Mouse (Mus musculus) MEL (cell line): ENCODE data around the gene Ceacam19. TPM values are rescaled to one million over a fixed set of nuclear protein-coding genes. Genes with fewer than 3 reads are reported as not detected.

Source experiments
- DNase-seq: peaks from one replicate; pipeline ENCODE4 v3.0.0; 2011; ENCODE audit warnings: low read depth, low spot score
- H3K27ac ChIP-seq: 2 replicates; pipeline ENCODE4 v1.5.1; 2012; ENCODE audit warnings: low read depth, mild to moderate bottlenecking, control low read depth, low read length, moderate library complexity; ENCODE audit not compliant: control insufficient read depth
- H3K27me3 ChIP-seq, 2 experiments: fragments of 150-350 bp in 1 of 2; sonication (generic) in 1 of 2; 2 replicates each; pipeline ENCODE4 v1.6.1; 2012; ENCODE audit warnings: low read length in 2 of 2, mild to moderate bottlenecking in 2 of 2, improper control_type of control experiment in 1 of 2, moderate library complexity in 1 of 2; ENCODE audit not compliant: insufficient read depth in 2 of 2, control insufficient read depth in 1 of 2
- H3K36me3 ChIP-seq, 2 experiments: 2 replicates each; pipeline ENCODE4 v1.6.1; 2012 to 2014; ENCODE audit warnings: low read length in 2 of 2, improper control_type of control experiment in 1 of 2, inconsistent platforms in 1 of 2, mild to moderate bottlenecking in 1 of 2; ENCODE audit not compliant: insufficient read depth in 2 of 2, control insufficient read depth in 1 of 2
- H3K4me1 ChIP-seq, 2 experiments: fragments of 150-350 bp in 1 of 2; sonication (generic) in 1 of 2; 2 replicates each; pipeline ENCODE4 v1.6.1; 2012; ENCODE audit warnings: low read length in 2 of 2, improper control_type of control experiment in 1 of 2, mild to moderate bottlenecking in 1 of 2; ENCODE audit not compliant: insufficient read depth in 2 of 2, control insufficient read depth in 1 of 2
- H3K4me3 ChIP-seq, 2 experiments: fragments of 150-350 bp in 1 of 2; sonication (generic) in 1 of 2; 2 replicates each; pipeline ENCODE4 v1.5.1; 2012; ENCODE audit warnings: low read depth in 2 of 2, low read length in 2 of 2, mild to moderate bottlenecking in 2 of 2, moderate library complexity in 2 of 2, control low read depth in 1 of 2, improper control_type of control experiment in 1 of 2; ENCODE audit not compliant: control insufficient read depth in 1 of 2, insufficient read depth in 1 of 2
- H3K79me2 ChIP-seq: 2 replicates; pipeline ENCODE4 v1.6.1; 2012; ENCODE audit warnings: mild to moderate bottlenecking, low read length, moderate library complexity; ENCODE audit not compliant: control insufficient read depth, poor library complexity, insufficient read depth
- H3K9ac ChIP-seq: 2 replicates; pipeline ENCODE4 v1.6.1; 2012; ENCODE audit warnings: low read depth, mild to moderate bottlenecking, control low read depth, low read length, moderate library complexity; ENCODE audit not compliant: control insufficient read depth, poor library complexity, severe bottlenecking
- H3K9me3 ChIP-seq: fragments of 150-350 bp; sonication (generic); replicated peaks from 2 replicates; pipeline ENCODE4 v1.6.1; 2012; ENCODE audit warnings: mild to moderate bottlenecking, low read length, improper control_type of control experiment, moderate library complexity; ENCODE audit not compliant: insufficient read depth
- CHD2 ChIP-seq: IDR thresholded peaks from 2 replicates; pipeline ENCODE4 v1.6.1; 2011; ENCODE audit warnings: low read length, improper control_type of control experiment
- CTCF ChIP-seq, 3 experiments: IDR thresholded peaks in 2 of 3; conservative IDR thresholded peaks in 1 of 3; 2 replicates each; pipeline ENCODE4 v1.5.1; 2011 to 2012; ENCODE audit warnings: low read length in 3 of 3, low read depth in 2 of 3, mild to moderate bottlenecking in 2 of 3, improper control_type of control experiment in 1 of 3, inconsistent platforms in 1 of 3, mixed read lengths in 1 of 3, moderate library complexity in 1 of 3; ENCODE audit not compliant: control insufficient read depth in 1 of 3, insufficient read depth in 1 of 3, poor library complexity in 1 of 3, severe bottlenecking in 1 of 3
- ELF1 ChIP-seq: IDR thresholded peaks from 2 replicates; pipeline ENCODE4 v1.6.1; 2014; ENCODE audit warnings: low read depth, mild to moderate bottlenecking, inconsistent platforms, low read length, improper control_type of control experiment, moderate library complexity
- EP300 ChIP-seq, 2 experiments: IDR thresholded peaks; 2 replicates each; pipeline ENCODE4 v1.6.1; 2011; ENCODE audit warnings: improper control_type of control experiment in 2 of 2, low read length in 2 of 2, low read depth in 1 of 2, mild to moderate bottlenecking in 1 of 2
- HCFC1 ChIP-seq: IDR thresholded peaks from 2 replicates; pipeline ENCODE4 v1.6.1; 2012; ENCODE audit warnings: low read depth, mild to moderate bottlenecking, inconsistent platforms, low read length, improper control_type of control experiment, moderate library complexity
- JUND ChIP-seq: IDR thresholded peaks from 2 replicates; pipeline ENCODE4 v1.6.1; 2011; ENCODE audit warnings: low read depth, mild to moderate bottlenecking, improper control_type of control experiment, low read length
- MAZ ChIP-seq: IDR thresholded peaks from 2 replicates; pipeline ENCODE4 v1.6.1; 2012; ENCODE audit warnings: low read depth, mild to moderate bottlenecking, inconsistent platforms, low read length, improper control_type of control experiment
- NELFE ChIP-seq: IDR thresholded peaks from 2 replicates; pipeline ENCODE4 v1.6.1; 2011; ENCODE audit warnings: low read depth, low read length, improper control_type of control experiment
- POLR2A ChIP-seq, 2 experiments: IDR thresholded peaks; 2 replicates each; pipeline ENCODE4 v1.6.1; 2011 to 2012; ENCODE audit warnings: low read length in 2 of 2, mild to moderate bottlenecking in 2 of 2, control low read depth in 1 of 2, improper control_type of control experiment in 1 of 2, low read depth in 1 of 2, moderate library complexity in 1 of 2; ENCODE audit not compliant: control insufficient read depth in 1 of 2, insufficient read depth in 1 of 2, poor library complexity in 1 of 2
- POLR2AphosphoS5 ChIP-seq: IDR thresholded peaks from 2 replicates; pipeline ENCODE4 v1.6.1; 2012; ENCODE audit warnings: low read depth, borderline replicate concordance, mild to moderate bottlenecking, inconsistent platforms, low read length, moderate library complexity, mixed read lengths
- RAD21 ChIP-seq: IDR thresholded peaks from 2 replicates; pipeline ENCODE4 v1.6.1; 2011; ENCODE audit warnings: mild to moderate bottlenecking, low read depth, low read length, improper control_type of control experiment
- SIN3A ChIP-seq: IDR thresholded peaks from 2 replicates; pipeline ENCODE4 v1.6.1; 2012; ENCODE audit warnings: low read length, improper control_type of control experiment, inconsistent platforms
- SMC3 ChIP-seq: IDR thresholded peaks from 2 replicates; pipeline ENCODE4 v1.6.1; 2011; ENCODE audit warnings: low read depth, low read length, improper control_type of control experiment
- UBTF ChIP-seq: IDR thresholded peaks from 2 replicates; pipeline ENCODE4 v1.6.1; 2012; ENCODE audit warnings: low read depth, mild to moderate bottlenecking, inconsistent platforms, low read length, improper control_type of control experiment, moderate library complexity, borderline replicate concordance; ENCODE audit not compliant: insufficient read depth
- USF2 ChIP-seq, 2 experiments: IDR thresholded peaks; 2 replicates each; pipeline ENCODE4 v1.6.1; 2011 to 2012; ENCODE audit warnings: improper control_type of control experiment in 2 of 2, low read length in 2 of 2, borderline replicate concordance in 1 of 2, inconsistent platforms in 1 of 2, low read depth in 1 of 2, mild to moderate bottlenecking in 1 of 2; ENCODE audit not compliant: insufficient read depth in 1 of 2
- ZC3H11A ChIP-seq: IDR thresholded peaks from 2 replicates; pipeline ENCODE4 v1.6.1; 2012; ENCODE audit warnings: low read depth, mild to moderate bottlenecking, inconsistent platforms, low read length, improper control_type of control experiment
- ZMIZ1 ChIP-seq: IDR thresholded peaks from 2 replicates; pipeline ENCODE4 v1.6.1; 2012; ENCODE audit warnings: low read depth, mild to moderate bottlenecking, inconsistent platforms, low read length, improper control_type of control experiment, moderate library complexity
- polyA plus RNA-seq, 2 experiments: library from polyadenylated mRNA; stranded (reverse) in 1 of 2; unstranded in 1 of 2; fragments of >175 nt in 1 of 2; fragments of >200 nt in 1 of 2; gene quantifications; 2 replicates each; pipeline versions ENCODE4 v1.2.1 to v1.2.4; 2012; ENCODE audit warnings: low replicate concordance in 2 of 2, low read depth in 1 of 2; ENCODE audit not compliant: insufficient read length in 2 of 2, insufficient read depth in 1 of 2, missing spikeins in 1 of 2
- total RNA-seq: library from RNA; depleted of rRNA; stranded (reverse); fragments of 300-350 nt; gene quantifications from 2 replicates; pipeline ENCODE4 v1.2.3, GENCODE M21; 2012

Gene Ceacam19
- total and polyA plus RNA-seq, 3 experiments, result 0.03 to 0.04 TPM; not detected in 1

DNA sequence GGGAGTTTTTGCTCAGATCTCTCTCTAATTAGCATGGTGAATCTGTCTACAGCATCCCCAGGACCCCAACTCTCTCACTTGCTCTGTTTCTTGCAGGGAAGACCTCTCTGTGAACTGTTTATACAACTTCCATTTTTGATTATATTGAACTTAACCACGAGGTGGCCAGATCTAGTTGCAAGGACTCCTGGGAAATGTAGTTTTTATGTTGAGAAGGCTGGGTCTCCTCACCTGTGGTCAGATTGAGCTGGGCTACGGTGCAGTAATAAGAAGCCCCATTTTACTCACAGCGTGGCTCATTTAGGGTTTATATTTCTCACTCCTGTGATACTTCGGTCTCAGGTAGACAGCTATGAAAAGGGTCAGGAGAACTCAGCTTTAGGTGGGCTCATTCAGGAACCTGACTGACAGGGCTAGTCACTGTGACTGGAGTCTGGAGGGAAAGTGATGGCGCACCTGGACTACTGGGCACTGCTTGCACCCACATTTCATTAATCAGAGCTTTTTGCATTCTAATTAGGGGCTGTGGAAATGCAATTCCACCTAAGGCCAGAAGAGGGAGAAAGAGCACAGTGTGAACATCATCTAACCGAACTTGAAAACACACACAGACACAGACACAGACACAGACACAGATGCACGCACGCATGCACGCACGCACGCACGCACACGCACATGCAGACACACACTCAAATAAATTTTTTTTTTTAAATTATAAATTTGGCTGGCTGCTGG, 11.7 kb downstream of the Ceacam19 start (continued):
- TF ChIP-seq USF2 (IDR thresholded peaks at IDR 0.05; ENCODE audit: borderline replicate concordance in 1 of 2, insufficient read depth in 1 of 2, low read depth in 1 of 2, low read length in 2 of 2), result 0 out of 4 replicates have a peak, but pooled peaks of 1 of the 2 experiments have one; percentile 30
- TF ChIP-seq ZMIZ1, result no peak
- TF ChIP-seq MAZ, result no peak
- no peak for TF ChIP-seq POLR2A (IDR thresholded peaks at IDR 0.05; ENCODE audit: control insufficient read depth in 1 of 2, insufficient read depth in 1 of 2, low read depth in 1 of 2, low read length in 2 of 2, poor library complexity in 1 of 2)

DNA sequence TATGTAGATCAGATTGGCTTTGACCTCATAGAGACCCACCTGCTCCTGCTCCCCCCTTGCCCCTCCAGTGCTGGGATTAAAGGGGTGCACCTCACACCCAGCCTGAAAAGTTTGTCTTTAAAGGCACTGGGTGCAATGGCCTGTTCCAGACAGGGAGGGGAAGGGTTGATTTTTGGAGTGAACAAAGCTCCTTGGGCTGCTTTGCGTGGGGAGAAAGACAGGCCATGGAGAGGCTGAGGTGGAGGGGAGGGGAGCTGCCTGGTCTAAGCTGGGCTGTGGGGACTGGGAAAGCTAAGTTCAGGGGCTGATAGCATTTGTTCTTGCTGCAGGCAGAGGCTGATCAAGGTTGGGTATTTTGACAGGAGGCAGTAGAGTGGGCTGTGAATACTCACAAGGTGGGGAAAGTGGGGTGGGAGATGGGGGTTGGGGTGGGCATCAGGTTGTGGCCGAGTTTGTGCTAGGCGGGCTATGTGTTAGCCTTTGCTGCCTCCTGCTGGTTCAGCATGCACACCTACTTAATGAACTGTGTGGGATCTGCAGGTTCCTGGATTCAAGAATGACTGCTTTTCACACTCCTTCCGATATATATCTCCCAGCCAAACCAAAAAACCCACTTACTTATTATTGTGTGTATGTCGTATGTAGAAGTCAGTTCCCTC, 15.7 kb downstream of the Ceacam19 start:
- peak; percentile 75 for DNase-seq
- H3K27me3 ChIP-seq, result no peaks in the 10 kb centered on the region
- peaks cover 0 to 19% of the 10 kb centered on the region in 2 experiments; a peak in 2 of 4 replicates for H3K36me3 ChIP-seq
- H3K79me2 ChIP-seq, result no peaks in the 10 kb centered on the region
- H3K9ac ChIP-seq, result peak overlapping the region; percentile 28
- peaks cover 0 to 20% of the 10 kb centered on the region in 2 experiments for H3K4me1 ChIP-seq
- H3K27ac ChIP-seq, result peak overlapping the region; percentile 62
- no peak for TF ChIP-seq ELF1
- no peak for TF ChIP-seq UBTF
- no peak for TF ChIP-seq CHD2
- TF ChIP-seq EP300 (IDR thresholded peaks at IDR 0.05; ENCODE audit: low read depth in 1 of 2, low read length in 2 of 2), result no peak
- TF ChIP-seq POLR2AphosphoS5, result no peak
- TF ChIP-seq RAD21, result peak; percentile 84
- TF ChIP-seq HCFC1, result 0 out of 2 replicates have a peak, but pooled peaks have one; percentile 38
- 0 out of 2 replicates have a peak, but pooled peaks have one; percentile 2 for TF ChIP-seq SIN3A
- TF ChIP-seq SMC3, result peak; percentile 74
- TF ChIP-seq NELFE, result no peak; the same call in 1 of the 2 replicates
- TF ChIP-seq CTCF (IDR thresholded peaks at IDR 0.05 in 2 of 3, conservative IDR thresholded peaks at IDR 0.05 in 1 of 3; ENCODE audit: control insufficient read depth in 1 of 3, insufficient read depth in 1 of 3, low read depth in 2 of 3, low read length in 3 of 3, poor library complexity in 1 of 3, severe bottlenecking in 1 of 3), result peak; percentile 57 to 84 (median 81)
- no peak for TF ChIP-seq JUND
- TF ChIP-seq ZC3H11A, result peak; percentile 83
- no peaks in the 10 kb centered on the region for H3K9me3 ChIP-seq
- peak overlapping the region; percentile 35 to 43; a peak in 3 of 4 replicates for H3K4me3 ChIP-seq
